Mouse (Mus musculus) hindbrain, embryonic 14.5 days (tissue): ENCODE measurements around the gene C1rl. TPM values are rescaled to one million over a fixed set of nuclear protein-coding genes. Genes with fewer than 3 reads are reported as not detected.
"Not testable (repeated sequence)": the region's sequence is repeated elsewhere in the genome, so short reads cannot be mapped to it uniquely, and the experiment has no call there.

Source experiments
- ATAC-seq: fragments of 200-750 bp; cut with Nextera tagmentation; 2 replicates; pipeline ENCODE4 v1.8.0; 2017; ENCODE audit warnings: moderate number of reproducible peaks, mild to moderate bottlenecking, moderate TSS enrichment, moderate library complexity; ENCODE audit not compliant: low FRiP score
- DNase-seq: peaks from one replicate; pipeline ENCODE4 v3.0.0-alpha.2; 2015; ENCODE audit warnings: low spot score
- H3K27ac ChIP-seq: fragments of 300-500 bp; sonication (generic); 2 replicates; pipeline ENCODE4 v1.5.1; 2014; ENCODE audit warnings: mild to moderate bottlenecking, moderate library complexity
- H3K27me3 ChIP-seq: fragments of 300-500 bp; sonication (generic); 2 replicates; pipeline ENCODE4 v1.6.1; 2014; ENCODE audit warnings: mild to moderate bottlenecking, low read length, mixed read lengths; ENCODE audit not compliant: control insufficient read depth, insufficient read depth
- H3K36me3 ChIP-seq: fragments of 300-500 bp; sonication (generic); replicated peaks from 2 replicates; pipeline ENCODE4 v1.6.1; 2014; ENCODE audit not compliant: control insufficient read depth, insufficient read depth
- H3K4me1 ChIP-seq: fragments of 300-500 bp; sonication (generic); replicated peaks from 2 replicates; pipeline ENCODE4 v1.6.1; 2014; ENCODE audit warnings: antibody characterized with exemption, low read length, mixed read lengths; ENCODE audit not compliant: control insufficient read depth, insufficient read depth
- H3K4me2 ChIP-seq: fragments of 300-500 bp; sonication (generic); replicated peaks from 2 replicates; pipeline ENCODE4 v1.6.1; 2014; ENCODE audit warnings: mild to moderate bottlenecking, moderate library complexity
- H3K4me3 ChIP-seq: fragments of 300-500 bp; sonication (generic); replicated peaks from 2 replicates; pipeline ENCODE4 v1.5.1; 2014; ENCODE audit warnings: mild to moderate bottlenecking, low read length
- H3K9ac ChIP-seq: fragments of 300-500 bp; sonication (generic); 2 replicates; pipeline ENCODE4 v1.6.1; 2014
- H3K9me3 ChIP-seq: fragments of 300-500 bp; sonication (generic); 2 replicates; pipeline ENCODE4 v1.6.1; 2016; ENCODE audit warnings: low read length; ENCODE audit not compliant: control insufficient read depth
- WGBS: fragments of 180-500 bp; shearing (Covaris S2); extraction: QIAGEN DNeasy Blood & Tissue Kit; methylation state at CpG from one replicate; pipeline ENCODE4 v1.1.7; 2014; 5-methylcytosine and 5-hydroxymethylcytosine counted together
- polyA plus RNA-seq: library from polyadenylated mRNA; unstranded; fragments of >200 nt; fragmentation: Nextera tagmentation; extraction: Ambion mirVana; gene quantifications from 2 replicates; pipeline ENCODE4 v1.2.1, GENCODE M21; 2014

C1rl gene
- polyA plus RNA-seq, 1 experiment from 2014 or later, result 0.31 TPM

GRCm38 (mm10) chr6:124544466-124544865 lies 51.6 kb downstream of the C1rl start:
- DNase-seq (no peak), ATAC-seq (no peak)
- H3K27ac ChIP-seq, result no peak overlapping the region
- no peak overlapping the region for H3K4me3 ChIP-seq
- H3K4me1 ChIP-seq, result no peaks in the 10 kb centered on the region
- H3K27me3 ChIP-seq, result no peaks in the 10 kb centered on the region
- H3K9ac ChIP-seq, result no peak overlapping the region
- WGBS, result 93% methylated on average over 5 of the region's 6 CpGs
- no peaks in the 10 kb centered on the region for H3K9me3 ChIP-seq
- H3K36me3 ChIP-seq, result no peaks in the 10 kb centered on the region
- H3K4me2 ChIP-seq, result no peak overlapping the region

- Histone ChIP-seq H3K4me3 (no peak overlapping the region), H3K9ac (no peak overlapping the region), H3K36me3 (no peaks in the 10 kb centered on the region), H3K4me1 (no peaks in the 10 kb centered on the region), H3K4me2 (no peak overlapping the region), H3K9me3 (0 out of 2 replicates have a peak, but pooled peaks cover 2% of the 10 kb centered on the region), H3K27me3 (no peaks in the 10 kb centered on the region), H3K27ac (no peak overlapping the region)
- DNase-seq, result no peak
- no peak for ATAC-seq
- WGBS, result 89% methylated on average over 2 of the region's 2 CpGs
Measured at GRCm38 (mm10) chr6:124545425-124545824, 52.5 kb downstream of the C1rl start.

DNA sequence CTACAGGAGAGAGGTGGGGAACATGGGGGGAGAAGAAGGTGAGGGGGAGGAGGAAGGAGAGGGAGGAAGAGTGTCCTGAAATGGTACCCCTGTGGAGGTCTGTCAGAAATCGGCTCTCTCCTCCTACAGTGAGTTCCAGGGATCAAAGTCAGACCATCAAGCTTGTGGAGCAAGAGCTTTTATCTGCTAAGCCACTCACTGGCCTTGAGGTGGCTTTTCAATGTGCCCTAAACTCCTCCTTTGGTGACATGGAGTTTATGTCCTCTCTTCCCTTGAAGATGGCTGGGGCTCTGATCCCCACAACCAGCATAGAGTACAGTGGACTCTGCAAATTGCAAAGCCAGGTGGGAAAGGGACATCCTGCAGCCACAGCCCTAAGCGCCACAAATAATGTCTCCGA lies 55.1 kb downstream of the C1rl start:
- not testable (repeated sequence) for H3K9me3 ChIP-seq, H3K4me1 ChIP-seq, H3K4me2 ChIP-seq, H3K27ac ChIP-seq, ATAC-seq, H3K27me3 ChIP-seq, H3K4me3 ChIP-seq, DNase-seq, H3K9ac ChIP-seq, H3K36me3 ChIP-seq
- WGBS, result 97% methylated on average over 2 of the region's 3 CpGs

- no peak for ATAC-seq
- DNase-seq, result no peak
- Histone ChIP-seq H3K4me1 (no peaks in the 10 kb centered on the region), H3K27me3 (no peaks in the 10 kb centered on the region), H3K27ac (no peak overlapping the region), H3K9ac (no peak overlapping the region), H3K4me2 (no peak overlapping the region), H3K4me3 (no peak overlapping the region), H3K9me3 (peaks cover 7% of the 10 kb centered on the region), H3K36me3 (no peaks in the 10 kb centered on the region)
- WGBS, result 90% methylated on average over 3 of the region's 3 CpGs
Measured at GRCm38 (mm10) chr6:124549023-124549550, 56.2 kb downstream of the C1rl start.

- H3K27me3 ChIP-seq, result no peaks in the 10 kb centered on the region
- no peaks in the 10 kb centered on the region for H3K36me3 ChIP-seq
- no peak overlapping the region for H3K4me3 ChIP-seq
- H3K4me2 ChIP-seq, result no peak overlapping the region
- H3K4me1 ChIP-seq, result no peaks in the 10 kb centered on the region
- H3K27ac ChIP-seq, result no peak overlapping the region
- peaks cover 7% of the 10 kb centered on the region for H3K9me3 ChIP-seq
- no peak overlapping the region for H3K9ac ChIP-seq
- 73% methylated on average over 22 of the region's 22 CpGs for WGBS
- DNase-seq (no peak), ATAC-seq (no peak)
Measured at GRCm38 (mm10) chr6:124552766-124553165, 59.9 kb downstream of the C1rl start.

- DNase-seq, H3K4me1 ChIP-seq, H3K9me3 ChIP-seq, H3K9ac ChIP-seq, ATAC-seq, H3K27me3 ChIP-seq, H3K4me3 ChIP-seq, H3K4me2 ChIP-seq, H3K27ac ChIP-seq, H3K36me3 ChIP-seq: not testable (repeated sequence)
- 84% methylated on average over 2 of the region's 2 CpGs for WGBS
Measured at GRCm38 (mm10) chr6:124555956-124556355, 63.0 kb downstream of the C1rl start.

Other genes with a start within 250 kb of the C1rl start
- gene Cd163, start 188.5 kb upstream of the C1rl start, polyA plus RNA-seq, result 0.27 and 0.67 TPM in 2 replicates
- 51.7 and 58.6 TPM in 2 replicates for gene Pex5, start 78.0 kb upstream of the C1rl start, polyA plus RNA-seq
- 94.2 and 110 TPM in 2 replicates for gene Clstn3, start 28.3 kb upstream of the C1rl start, polyA plus RNA-seq
- 0.20 and 0.26 TPM in 2 replicates for gene C1ra, start 19.3 kb downstream of the C1rl start, polyA plus RNA-seq
- gene C1s1, start 49.2 kb downstream of the C1rl start, polyA plus RNA-seq, result 0.59 and 0.77 TPM in 2 replicates
- gene C1rb, start 77.2 kb downstream of the C1rl start, polyA plus RNA-seq, result not detected in 2 replicates
- gene C1s2, start 143.0 kb downstream of the C1rl start, polyA plus RNA-seq, result 0.07 TPM in 1 of 2 replicates, not detected in the other
- 42.4 and 42.9 TPM in 2 replicates for gene Lpcat3, start 169.9 kb downstream of the C1rl start, polyA plus RNA-seq
- gene Emg1, start 219.1 kb downstream of the C1rl start, polyA plus RNA-seq, result 91.4 and 94.1 TPM in 2 replicates
- gene Phb2, start 219.2 kb downstream of the C1rl start, polyA plus RNA-seq, result 241 and 242 TPM in 2 replicates
- gene Ptpn6, start 245.6 kb downstream of the C1rl start, polyA plus RNA-seq, result 3.5 and 4.3 TPM in 2 replicates
- gene Grcc10, start 248.3 kb downstream of the C1rl start, polyA plus RNA-seq, result 616 and 701 TPM in 2 replicates